Mouse (Mus musculus) bone marrow macrophage, adult 2 months (primary cell): ENCODE measurements at regions not wholly inside any gene's neighbourhood (a gene's known extent, or its start where the extent isn't known, plus 50 kb on each side); places are given as distances from the start of the nearest gene placed in this dataset.

Experiments used
- CTCF ChIP-seq: IDR thresholded peaks from 2 replicates; pipeline ENCODE4 v1.5.1; 2012; ENCODE audit warnings: low read depth, mild to moderate bottlenecking, low read length, moderate library complexity
- POLR2A ChIP-seq: IDR thresholded peaks from 2 replicates; pipeline ENCODE4 v1.6.1; 2012; ENCODE audit warnings: mild to moderate bottlenecking, low read depth, low read length, borderline replicate concordance

- TF ChIP-seq CTCF: no peak
- TF ChIP-seq POLR2A: no peak
Observed at GRCm38 (mm10) chr10:16514656-16515055, 1208.4 kb upstream of the Cited2 start.
